Mouse (Mus musculus) urinary bladder, postnatal 0 days (tissue): ENCODE measurements around the gene Tbl1x. TPM values are rescaled to one million over a fixed set of nuclear protein-coding genes. Genes with fewer than 3 reads are reported as not detected.

Experiments
- polyA plus RNA-seq: library from polyadenylated mRNA; unstranded; fragments of >200 nt; fragmentation: Nextera tagmentation; extraction: Ambion mirVana; gene quantifications from 2 replicates; pipeline ENCODE4 v1.2.1, GENCODE M21; 2015

The Tbl1x gene
- 38.7 and 49.1 TPM in 2 replicates for polyA plus RNA-seq

DNA sequence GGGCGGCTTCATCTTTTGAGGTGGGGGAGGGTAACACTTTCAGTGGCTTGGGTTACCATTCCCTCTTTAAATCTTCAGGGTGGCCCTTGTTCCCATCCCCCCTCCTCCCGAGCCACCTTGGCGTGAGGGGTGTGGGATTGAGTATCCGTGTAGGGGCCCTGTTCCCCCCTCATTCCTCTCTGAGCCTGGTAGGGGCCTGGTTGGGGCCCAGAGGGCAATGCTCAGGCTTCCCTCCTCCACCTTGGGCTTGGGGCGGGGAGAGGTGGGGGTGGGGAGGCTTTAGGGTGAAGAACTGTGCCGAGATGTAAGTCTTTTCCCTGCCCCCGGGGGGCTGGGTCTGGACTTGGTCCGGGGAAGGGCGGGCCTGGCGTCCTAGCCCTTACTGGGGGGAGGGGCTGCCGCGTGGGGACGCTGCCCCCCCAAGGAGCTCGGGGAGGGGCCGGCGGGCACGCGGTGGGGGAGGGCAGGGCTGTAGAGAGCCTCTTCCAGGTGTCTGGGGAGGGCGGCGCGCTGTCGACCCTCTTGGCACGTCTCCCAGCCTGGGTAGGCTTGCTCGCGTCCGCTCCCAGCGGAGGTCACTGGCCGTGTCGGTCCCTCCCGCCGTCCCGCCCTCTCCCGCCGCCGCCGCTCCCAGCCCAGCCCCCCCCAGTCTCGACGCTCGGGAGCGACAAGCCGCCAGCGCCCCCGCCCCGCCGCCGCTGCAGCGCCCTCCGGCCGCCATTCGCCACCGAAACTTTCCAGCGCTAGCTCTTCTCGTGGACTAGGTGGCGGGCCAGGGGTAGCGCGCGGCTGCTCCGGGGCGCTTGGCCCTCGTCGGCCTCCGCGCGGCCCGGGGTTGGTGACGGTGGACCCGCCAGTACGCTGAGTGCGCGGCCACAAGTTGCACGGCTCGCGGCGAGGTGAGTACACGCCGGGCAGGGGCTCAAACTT, at the start of gene Tbl1x:
TSS of gene Tbl1x (plus strand) at position 643 of the 930 bp plus-strand sequence.

